Mouse (Mus musculus): Measurements from ENCODE around the gene Hmgb1.

DNA sequence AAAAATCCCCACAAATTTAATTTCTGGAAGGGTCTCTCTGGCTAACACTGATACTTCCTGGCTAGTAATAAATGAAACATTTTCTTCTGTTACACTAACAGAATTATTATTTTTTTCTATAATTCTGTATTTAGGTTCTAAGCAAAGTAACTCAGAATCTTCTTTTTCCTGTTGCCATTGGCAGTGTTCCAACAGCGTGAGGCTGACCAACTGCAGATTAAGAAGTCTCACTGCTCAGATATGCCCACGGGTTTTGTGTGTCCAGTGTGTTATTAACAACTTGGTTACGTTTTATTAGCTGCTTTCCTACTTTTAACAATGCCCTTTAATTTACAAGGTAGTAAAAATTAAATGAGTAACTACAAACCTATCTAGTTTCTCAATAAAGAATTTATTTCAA, 46.8 kb downstream of the Hmgb1 start:
- TF ChIP-seq CTCF (IDR thresholded peaks at IDR 0.05; ENCODE audit: extremely low read depth, insufficient read depth, insufficient read length, insufficient replicate concordance), result no peak
- TF ChIP-seq POLR2A (IDR thresholded peaks at IDR 0.05; ENCODE audit: low read depth, low read length), result no peak
